Mouse (Mus musculus) cerebellum, adult 2 months (tissue): Measurements from ENCODE around the gene Hmgcl. TPM values are rescaled to one million over a fixed set of nuclear protein-coding genes. Genes with fewer than 3 reads are reported as not detected.
A peak's percentile ranks its signal among the peaks of the same experiment; 100 is the strongest.

Source experiments
- DNase-seq, 2 experiments: peaks; one replicate each; pipeline ENCODE4 v3.0.0; 2021
- H3K27ac ChIP-seq: fragments of 200-500 bp; 2 replicates; pipeline ENCODE4 v1.5.1; 2012; ENCODE audit warnings: low read length, control low read depth, inconsistent platforms; ENCODE audit not compliant: insufficient read depth
- H3K27me3 ChIP-seq: fragments of 200-500 bp; 2 replicates; pipeline ENCODE4 v1.6.1; 2012; ENCODE audit warnings: inconsistent platforms, mild to moderate bottlenecking, low read length, moderate library complexity; ENCODE audit not compliant: control insufficient read depth, insufficient read depth
- H3K4me1 ChIP-seq: fragments of 200-500 bp; 2 replicates; pipeline ENCODE4 v1.6.1; 2011; ENCODE audit warnings: low read length; ENCODE audit not compliant: control insufficient read depth, insufficient read depth
- H3K4me3 ChIP-seq: fragments of 200-500 bp; replicated peaks from 2 replicates; pipeline ENCODE3; 2011; ENCODE audit warnings: mild to moderate bottlenecking, low read depth, low read length, control low read depth; ENCODE audit not compliant: insufficient read depth
- CTCF ChIP-seq: fragments of 200-500 bp; IDR thresholded peaks from 2 replicates; pipeline ENCODE4 v1.5.1; 2011; ENCODE audit warnings: low read depth, mild to moderate bottlenecking, control low read depth, low read length, moderate library complexity, borderline replicate concordance; ENCODE audit not compliant: insufficient read depth
- POLR2A ChIP-seq: fragments of 200-500 bp; IDR thresholded peaks from 2 replicates; pipeline ENCODE4 v1.6.1; 2011; ENCODE audit warnings: low read length, control low read depth, borderline replicate concordance; ENCODE audit not compliant: insufficient read depth
- WGBS: fragments of 180-500 bp; shearing (Covaris S2); methylation state at CpG from one replicate; pipeline ENCODE4 v1.1.7; 2018; 5-methylcytosine and 5-hydroxymethylcytosine counted together
- polyA plus RNA-seq: library from polyadenylated mRNA; depleted of rRNA; stranded (reverse); fragments of >200 nt; gene quantifications from 2 replicates; pipeline ENCODE4 v1.2.3, GENCODE M21; 2012; rRNA removed

Gene Hmgcl
- 86.9 and 98.7 TPM in 2 replicates for polyA plus RNA-seq

DNA sequence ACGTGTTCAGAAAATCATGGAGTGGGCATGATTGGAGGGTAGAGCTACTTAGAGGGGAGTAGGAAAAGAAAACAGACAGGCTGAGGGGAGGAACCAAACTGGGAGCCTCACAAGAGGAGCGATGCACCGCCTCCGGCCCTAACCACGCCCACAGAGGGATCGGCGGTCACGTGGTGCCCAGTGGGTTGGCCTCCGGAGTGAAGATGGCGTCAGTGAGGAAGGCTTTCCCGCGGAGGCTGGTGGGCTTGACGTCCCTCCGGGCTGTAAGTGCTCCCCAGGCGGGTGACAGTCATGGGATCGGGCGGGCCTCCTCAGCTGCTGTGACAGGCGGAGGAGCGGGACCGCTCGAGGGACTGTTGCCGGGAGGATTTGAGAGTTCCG, at the start of gene Hmgcl:
Gene Hmgcl (plus strand): TSS at position 171 of the 381 bp plus-strand sequence.
- Histone ChIP-seq H3K27ac (peak within 1 kb of the TSS; percentile 86), H3K4me3 (peak within 1 kb of the TSS; percentile 89), H3K4me1 (peaks cover 17% of the 10 kb centered on the region), H3K27me3 (no peaks in the 10 kb centered on the region)
- TF ChIP-seq CTCF (no peak), POLR2A (peak; percentile 95)
- DNase-seq, result peak; percentile 93 to 94
- under 1% methylated on average over 23 of the region's 23 CpGs for WGBS

- Histone ChIP-seq H3K4me3 (no peak overlapping the region), H3K27me3 (no peaks in the 10 kb centered on the region), H3K4me1 (no peaks in the 10 kb centered on the region), H3K27ac (no peak overlapping the region)
- no peak for DNase-seq
- WGBS, result 79% methylated on average over 9 of the region's 9 CpGs
- TF ChIP-seq POLR2A (no peak), CTCF (no peak)
Observed at GRCm38 (mm10) chr4:135898380-135899049, 47.7 kb upstream of the Hmgcl start.

DNA sequence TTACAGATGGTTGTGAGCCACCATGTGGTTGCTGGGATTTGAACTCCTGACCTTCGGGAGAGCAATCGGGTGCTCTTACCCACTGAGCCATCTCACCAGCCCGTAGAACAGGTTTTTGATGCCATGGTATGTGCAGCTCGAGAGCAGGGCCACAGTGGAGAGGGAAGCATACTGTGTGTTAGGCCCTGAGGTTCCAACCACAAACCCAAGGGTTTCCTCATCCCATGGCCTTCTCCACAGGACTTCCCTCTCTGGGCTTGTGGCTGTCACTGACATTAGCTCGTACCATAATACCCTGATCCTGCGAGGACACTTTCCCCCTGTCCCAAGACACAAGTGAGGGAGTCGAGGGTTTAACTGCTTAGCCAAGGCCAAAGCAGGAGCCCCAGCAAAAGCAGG, 47.2 kb upstream of the Hmgcl start:
- Histone ChIP-seq H3K27ac (no peak overlapping the region), H3K4me3 (no peak overlapping the region), H3K4me1 (no peaks in the 10 kb centered on the region), H3K27me3 (no peaks in the 10 kb centered on the region)
- WGBS, result 89% methylated on average over 7 of the region's 7 CpGs
- no peak for DNase-seq
- no peak for TF ChIP-seq POLR2A
- no peak for TF ChIP-seq CTCF

GRCm38 (mm10) chr4:135900008-135900407, 46.2 kb upstream of the Hmgcl start:
- Histone ChIP-seq H3K4me1 (no peaks in the 10 kb centered on the region), H3K27ac (no peak overlapping the region), H3K27me3 (no peaks in the 10 kb centered on the region), H3K4me3 (no peak overlapping the region)
- WGBS, result 73% methylated on average over 5 of the region's 5 CpGs
- no peak for DNase-seq
- TF ChIP-seq POLR2A, result no peak

GRCm38 (mm10) chr4:135902606-135903242, 43.5 kb upstream of the Hmgcl start:
- Histone ChIP-seq H3K4me3 (no peak overlapping the region), H3K4me1 (no peaks in the 10 kb centered on the region), H3K27me3 (no peaks in the 10 kb centered on the region), H3K27ac (no peak overlapping the region)
- no peak for TF ChIP-seq POLR2A
- no peak for TF ChIP-seq CTCF
- DNase-seq, result no peak
- 72% methylated on average over 4 of the region's 4 CpGs for WGBS

- 68% methylated on average over 1 of the region's 1 CpGs for WGBS
- no peak for DNase-seq
- no peaks in the 10 kb centered on the region for H3K4me1 ChIP-seq
- TF ChIP-seq POLR2A (no peak), CTCF (no peak)
- H3K4me3 ChIP-seq, result no peak overlapping the region
- H3K27ac ChIP-seq, result no peak overlapping the region
- H3K27me3 ChIP-seq, result no peaks in the 10 kb centered on the region
Observed at GRCm38 (mm10) chr4:135904810-135905209, 41.4 kb upstream of the Hmgcl start.

DNA sequence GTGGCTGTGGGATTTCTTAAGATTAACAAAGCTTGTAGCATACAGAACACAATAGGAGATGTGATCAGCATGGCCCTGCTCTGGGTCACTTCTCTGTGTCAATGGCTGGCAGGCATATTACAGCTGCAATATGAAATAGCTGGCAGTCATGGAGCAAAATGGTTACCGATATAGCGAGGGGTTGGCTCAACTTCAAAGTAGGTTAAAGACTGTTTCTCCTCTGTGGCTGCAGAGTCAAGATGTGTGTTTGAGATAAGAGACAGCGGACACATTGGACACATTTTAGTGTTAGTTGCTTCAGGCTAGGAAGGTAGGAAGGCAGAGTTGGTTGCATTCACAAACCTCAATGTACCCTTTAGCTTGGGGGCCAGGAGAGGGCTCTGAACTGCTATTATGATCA, 39.6 kb upstream of the Hmgcl start:
- Histone ChIP-seq H3K4me3 (no peak overlapping the region), H3K4me1 (no peaks in the 10 kb centered on the region), H3K27ac (no peak overlapping the region), H3K27me3 (no peaks in the 10 kb centered on the region; the same call in 1 of the 2 replicates)
- WGBS, result 65% methylated on average over 3 of the region's 3 CpGs
- TF ChIP-seq CTCF (no peak), POLR2A (no peak)
- no peak for DNase-seq
